Mouse (Mus musculus): ENCODE measurements at regions not wholly inside any gene's neighbourhood (a gene's known extent, or its start where the extent isn't known, plus 50 kb on each side); places are given as distances from the start of the nearest gene placed in this dataset.

GRCm38 (mm10) chr11:114611690-114612089 is 56.6 kb upstream of the Rpl38 start:
- DNase-seq (ENCODE audit: low spot score), result no peak

GRCm38 (mm10) chr11:114608009-114608408 is 60.3 kb upstream of the Rpl38 start:
- no peak for DNase-seq (ENCODE audit: low spot score)

GRCm38 (mm10) chr11:114603108-114603507 is 65.2 kb upstream of the Rpl38 start:
- DNase-seq (ENCODE audit: low spot score), result no peak

- DNase-seq (ENCODE audit: low spot score), result no peak
Measured at GRCm38 (mm10) chr11:114597225-114597624, 71.1 kb upstream of the Rpl38 start.

GRCm38 (mm10) chr11:114592961-114593360 is 75.4 kb upstream of the Rpl38 start:
- no peak for DNase-seq (ENCODE audit: low spot score)

GRCm38 (mm10) chr11:114588554-114588953 is 79.8 kb upstream of the Rpl38 start:
- no peak for DNase-seq (ENCODE audit: low spot score)

- DNase-seq (ENCODE audit: low spot score), result no peak
Measured at GRCm38 (mm10) chr11:114587986-114588385, 80.3 kb upstream of the Rpl38 start.

- DNase-seq (ENCODE audit: low spot score), result no peak
Measured at GRCm38 (mm10) chr11:114586400-114586799, 81.9 kb upstream of the Rpl38 start.

- no peak for DNase-seq (ENCODE audit: low spot score)
Measured at GRCm38 (mm10) chr11:114584804-114585203, 83.5 kb upstream of the Rpl38 start.

GRCm38 (mm10) chr11:114584146-114584545 is 84.2 kb upstream of the Rpl38 start:
- DNase-seq (ENCODE audit: low spot score), result no peak

- no peak for DNase-seq (ENCODE audit: low spot score)
Measured at GRCm38 (mm10) chr11:114579986-114580385, 88.3 kb upstream of the Rpl38 start.

GRCm38 (mm10) chr11:114578551-114578950 is 89.8 kb upstream of the Rpl38 start:
- no peak for DNase-seq (ENCODE audit: low spot score)

- no peak for DNase-seq (ENCODE audit: low spot score)
Measured at GRCm38 (mm10) chr11:114576803-114577202, 91.5 kb upstream of the Rpl38 start.

GRCm38 (mm10) chr11:114571144-114571869 is 97.0 kb upstream of the Rpl38 start:
- DNase-seq (ENCODE audit: low spot score), result no peak

GRCm38 (mm10) chr11:114570076-114570475 is 98.2 kb upstream of the Rpl38 start:
- DNase-seq (ENCODE audit: low spot score), result no peak

GRCm38 (mm10) chr11:114567814-114568800 is 100.2 kb upstream of the Rpl38 start:
- no peak for DNase-seq (ENCODE audit: low spot score)

GRCm38 (mm10) chr11:114567045-114567780 is 101.1 kb upstream of the Rpl38 start:
- no peak for DNase-seq (ENCODE audit: low spot score)

GRCm38 (mm10) chr11:114564949-114565348 is 103.4 kb upstream of the Rpl38 start:
- DNase-seq (ENCODE audit: low spot score), result no peak

GRCm38 (mm10) chr11:114563172-114563571 is 105.2 kb upstream of the Rpl38 start:
- DNase-seq (ENCODE audit: low spot score), result no peak

- DNase-seq (ENCODE audit: low spot score), result no peak
Measured at GRCm38 (mm10) chr11:114554576-114554975, 113.7 kb upstream of the Rpl38 start.

- DNase-seq (ENCODE audit: low spot score), result no peak
Measured at GRCm38 (mm10) chr11:114553992-114554391, 114.3 kb upstream of the Rpl38 start.

GRCm38 (mm10) chr11:114552176-114552575 is 116.1 kb upstream of the Rpl38 start:
- no peak for DNase-seq (ENCODE audit: low spot score)

All from ovary, adult 18-20 months (tissue).